Mouse (Mus musculus) midbrain, embryonic 12.5 days (tissue): ENCODE results near the gene Krtap10-10. TPM values are rescaled to one million over a fixed set of nuclear protein-coding genes. Genes with fewer than 3 reads are reported as not detected.
"Not testable (repeated sequence)": the region's sequence is repeated elsewhere in the genome, so short reads cannot be mapped to it uniquely, and the experiment has no call there.

Experiments
- ATAC-seq: fragments of 200-750 bp; cut with Nextera tagmentation; 2 replicates; pipeline ENCODE4 v1.8.0; 2017; ENCODE audit warnings: low read depth, moderate TSS enrichment, moderate library complexity; ENCODE audit not compliant: low FRiP score
- H3K27ac ChIP-seq: fragments of 300-500 bp; sonication (generic); replicated peaks from 2 replicates; pipeline ENCODE4 v1.5.1; 2016; ENCODE audit warnings: mild to moderate bottlenecking
- H3K27me3 ChIP-seq: fragments of 300-500 bp; sonication (generic); 2 replicates; pipeline ENCODE4 v1.6.1; 2016; ENCODE audit warnings: mild to moderate bottlenecking
- H3K36me3 ChIP-seq: fragments of 300-500 bp; sonication (generic); 2 replicates; pipeline ENCODE4 v1.6.1; 2016
- H3K4me1 ChIP-seq: fragments of 300-500 bp; sonication (generic); 2 replicates; pipeline ENCODE4 v1.6.1; 2016
- H3K4me2 ChIP-seq: fragments of 300-500 bp; sonication (generic); replicated peaks from 2 replicates; pipeline ENCODE4 v1.6.1; 2016; ENCODE audit warnings: mild to moderate bottlenecking, moderate library complexity
- H3K4me3 ChIP-seq: fragments of 300-500 bp; sonication (generic); 2 replicates; pipeline ENCODE4 v1.5.1; 2016; ENCODE audit warnings: mild to moderate bottlenecking
- H3K9ac ChIP-seq: fragments of 300-500 bp; sonication (generic); replicated peaks from 2 replicates; pipeline ENCODE4 v1.6.1; 2016; ENCODE audit warnings: mild to moderate bottlenecking, moderate library complexity
- H3K9me3 ChIP-seq: fragments of 300-500 bp; sonication (generic); 2 replicates; pipeline ENCODE4 v1.6.1; 2016; ENCODE audit warnings: mild to moderate bottlenecking
- WGBS: fragments of 180-500 bp; shearing (Covaris S2); methylation state at CpG from one replicate; pipeline ENCODE4 v1.1.7; 2016; 5-methylcytosine and 5-hydroxymethylcytosine counted together
- polyA plus RNA-seq: library from polyadenylated mRNA; unstranded; fragments of >200 nt; fragmentation: Nextera tagmentation; extraction: Ambion mirVana; gene quantifications from 2 replicates; pipeline ENCODE4 v1.2.1, GENCODE M21; 2016

Krtap10-10 gene
- not detected in 2 replicates for polyA plus RNA-seq

DNA sequence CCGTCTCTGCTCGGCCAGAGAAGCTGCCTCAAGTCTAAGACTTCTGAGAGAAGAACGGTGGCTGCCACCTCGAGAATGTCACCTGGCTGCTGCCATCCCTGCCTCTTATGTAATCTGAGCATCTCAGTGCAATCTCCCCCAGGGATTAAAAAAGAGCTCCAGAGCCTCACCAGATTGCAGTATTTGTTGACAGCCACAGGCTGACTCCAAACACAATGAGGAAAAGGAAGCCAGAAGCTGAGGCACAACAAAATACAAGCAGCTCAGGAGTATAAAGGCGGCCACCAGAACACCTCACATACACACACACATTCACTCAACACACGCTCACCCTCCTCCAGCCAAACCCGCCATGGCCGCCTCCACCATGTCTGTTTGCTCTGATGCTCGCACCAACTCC lies at the start of gene Krtap10-10:
Gene Krtap10-10, plus strand, starts transcription at position 301 of the 400 bp plus-strand sequence.
- no peak for ATAC-seq
- no peaks in the 10 kb centered on the region for H3K9me3 ChIP-seq
- no peak within 1 kb of the TSS for H3K4me2 ChIP-seq
- WGBS, result 76% methylated on average over 9 of the region's 9 CpGs
- no peak within 1 kb of the TSS for H3K4me3 ChIP-seq
- no peaks in the 10 kb centered on the region for H3K36me3 ChIP-seq
- H3K4me1 ChIP-seq, result no peaks in the 10 kb centered on the region
- no peaks in the 10 kb centered on the region for H3K27me3 ChIP-seq
- H3K27ac ChIP-seq, result no peak within 1 kb of the TSS
- no peak within 1 kb of the TSS for H3K9ac ChIP-seq

DNA sequence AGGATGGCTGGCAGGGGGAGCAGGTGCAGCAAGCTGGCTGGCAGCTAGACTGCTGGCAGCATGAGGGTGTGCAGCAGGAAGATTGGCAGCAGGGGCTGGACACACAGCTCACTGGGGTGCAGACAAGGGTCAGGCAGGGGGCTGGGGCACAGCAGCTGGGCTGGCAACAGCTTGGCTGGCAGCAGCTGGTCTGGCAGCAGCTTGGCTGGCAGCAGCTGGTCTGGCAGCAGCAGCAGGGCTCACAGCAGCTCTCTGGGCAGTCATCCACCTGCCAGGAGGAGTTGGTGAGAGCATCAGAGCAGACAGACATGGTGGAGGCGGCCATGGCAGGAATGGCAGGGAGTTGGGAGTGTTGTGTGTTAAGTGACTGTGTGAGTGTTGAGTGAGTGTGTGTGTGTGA lies 47.9 kb upstream of the Krtap10-10 start, which contains the start of gene Gm7137:
Gene Gm7137, minus strand, starts transcription at position 325 of the 400 bp plus-strand sequence.
- H3K4me1 ChIP-seq, H3K27ac ChIP-seq, H3K9me3 ChIP-seq, H3K27me3 ChIP-seq, H3K4me2 ChIP-seq, H3K9ac ChIP-seq, H3K4me3 ChIP-seq, ATAC-seq, H3K36me3 ChIP-seq: not testable (repeated sequence)
- 63% methylated on average over 1 of the region's 1 CpGs for WGBS

GRCm38 (mm10) chr10:77788621-77789020 lies 47.1 kb upstream of the Krtap10-10 start:
- H3K4me2 ChIP-seq, result no peak overlapping the region
- no peak overlapping the region for H3K27ac ChIP-seq
- no peaks in the 10 kb centered on the region for H3K9me3 ChIP-seq
- H3K4me1 ChIP-seq, result no peaks in the 10 kb centered on the region
- H3K27me3 ChIP-seq, result no peaks in the 10 kb centered on the region
- no peak overlapping the region for H3K9ac ChIP-seq
- ATAC-seq, result no peak
- 82% methylated on average over 2 of the region's 2 CpGs for WGBS
- no peaks in the 10 kb centered on the region for H3K36me3 ChIP-seq
- no peak overlapping the region for H3K4me3 ChIP-seq

DNA sequence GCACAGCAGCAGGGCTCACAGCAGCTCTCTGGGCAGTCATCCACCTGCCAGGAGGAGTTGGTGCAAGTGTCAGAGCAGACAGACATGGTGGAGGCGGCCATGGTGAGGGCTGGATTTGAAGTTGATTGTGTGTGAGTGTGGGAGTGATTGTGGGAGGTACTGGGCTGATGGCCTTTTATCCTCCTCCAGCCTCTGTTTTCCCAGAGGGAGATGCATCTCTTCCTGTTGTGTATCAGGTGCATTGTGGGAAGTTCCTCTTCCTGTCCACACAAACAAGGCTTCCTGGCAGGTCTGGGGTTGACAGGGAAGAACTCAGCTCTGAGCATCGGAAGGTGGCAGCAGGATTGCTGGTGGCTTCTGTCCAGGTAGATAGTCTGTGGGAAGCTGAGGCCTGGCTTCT lies 40.8 kb upstream of the Krtap10-10 start, which contains the start of gene Gm9639:
Gene Gm9639, minus strand, starts transcription at position 101 of the 400 bp plus-strand sequence.
- H3K4me2 ChIP-seq, result no peak within 1 kb of the TSS
- H3K27ac ChIP-seq, result no peak within 1 kb of the TSS
- H3K9me3 ChIP-seq, result no peaks in the 10 kb centered on the region
- H3K27me3 ChIP-seq, result no peaks in the 10 kb centered on the region
- no peak within 1 kb of the TSS for H3K9ac ChIP-seq
- H3K4me1 ChIP-seq, result peaks cover 11% of the 10 kb centered on the region; the same call in 1 of the 2 replicates
- WGBS, result 61% methylated on average over 2 of the region's 2 CpGs
- H3K36me3 ChIP-seq, result no peaks in the 10 kb centered on the region
- no peak for ATAC-seq
- no peak within 1 kb of the TSS for H3K4me3 ChIP-seq

DNA sequence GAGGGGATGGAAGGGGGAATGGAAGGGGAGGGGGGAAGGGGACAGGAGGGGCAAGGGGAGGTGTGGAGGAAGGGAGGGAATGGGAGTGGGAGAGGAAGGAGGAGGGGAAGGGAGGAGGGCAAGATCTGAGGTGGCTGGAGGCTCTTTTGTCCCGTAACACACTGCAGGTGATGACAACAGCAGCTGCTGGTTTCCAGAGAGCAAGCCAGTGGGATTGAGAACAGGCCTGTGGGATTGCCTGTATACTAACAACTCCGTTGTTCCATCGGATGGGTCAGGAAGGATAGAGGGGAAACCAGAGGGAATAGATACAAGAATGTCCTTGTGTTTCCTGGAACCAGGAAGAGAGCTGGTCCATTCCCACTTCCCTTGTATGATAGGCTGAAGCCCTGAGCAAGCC lies 38.1 kb upstream of the Krtap10-10 start:
- Histone ChIP-seq H3K9ac (no peak overlapping the region; the same call in 1 of the 2 replicates), H3K27me3 (no peaks in the 10 kb centered on the region), H3K4me3 (no peak overlapping the region), H3K9me3 (no peaks in the 10 kb centered on the region), H3K36me3 (no peaks in the 10 kb centered on the region), H3K27ac (peak overlapping the region; percentile 52), H3K4me2 (no peak overlapping the region), H3K4me1 (peaks cover 11% of the 10 kb centered on the region; the same call in 1 of the 2 replicates)
- WGBS, result 13% methylated on average over 3 of the region's 3 CpGs
- ATAC-seq, result no peak

DNA sequence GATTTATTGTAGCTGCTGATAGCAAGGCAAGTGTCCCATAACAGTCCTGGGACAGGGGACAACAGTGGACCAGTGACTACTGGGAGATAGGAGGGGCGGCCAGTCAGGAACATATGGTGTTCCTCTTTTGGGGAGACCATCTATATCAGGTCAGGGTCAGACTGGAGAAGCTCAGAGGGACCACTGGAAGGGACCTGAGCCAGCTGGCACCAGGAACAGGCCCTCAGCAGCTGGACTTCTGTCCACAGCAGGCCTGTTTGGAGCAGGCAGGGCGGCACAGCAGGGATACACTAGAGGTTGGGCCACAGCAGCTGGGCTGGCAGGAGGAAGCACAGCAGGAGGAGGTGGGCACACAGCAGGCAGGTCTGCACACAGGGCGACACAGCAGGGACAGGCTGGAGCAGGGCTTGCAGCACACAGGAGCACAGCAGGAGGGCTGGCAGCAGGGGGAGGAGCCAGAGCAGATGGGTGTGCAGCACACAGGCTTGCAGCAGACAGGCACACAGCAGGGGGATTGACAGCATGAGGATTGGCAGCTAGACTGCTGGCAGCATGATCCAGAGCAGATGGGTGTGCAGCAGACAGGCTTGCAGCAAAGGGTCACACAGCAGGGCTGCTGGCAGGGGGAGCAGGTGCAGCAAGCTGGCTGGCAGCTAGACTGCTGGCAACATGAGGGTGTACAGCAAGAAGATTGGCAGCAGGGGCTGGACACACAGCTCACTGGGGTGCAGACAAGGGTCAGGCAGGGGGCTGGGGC lies 37.4 kb upstream of the Krtap10-10 start:
- H3K27ac ChIP-seq, result peak overlapping the region; percentile 52
- not testable (repeated sequence) for H3K9me3 ChIP-seq, H3K4me3 ChIP-seq, ATAC-seq, H3K9ac ChIP-seq, H3K27me3 ChIP-seq, H3K4me2 ChIP-seq, H3K36me3 ChIP-seq
- peaks cover 11% of the 10 kb centered on the region; the same call in 1 of the 2 replicates for H3K4me1 ChIP-seq
- 28% methylated on average over 3 of the region's 3 CpGs for WGBS

DNA sequence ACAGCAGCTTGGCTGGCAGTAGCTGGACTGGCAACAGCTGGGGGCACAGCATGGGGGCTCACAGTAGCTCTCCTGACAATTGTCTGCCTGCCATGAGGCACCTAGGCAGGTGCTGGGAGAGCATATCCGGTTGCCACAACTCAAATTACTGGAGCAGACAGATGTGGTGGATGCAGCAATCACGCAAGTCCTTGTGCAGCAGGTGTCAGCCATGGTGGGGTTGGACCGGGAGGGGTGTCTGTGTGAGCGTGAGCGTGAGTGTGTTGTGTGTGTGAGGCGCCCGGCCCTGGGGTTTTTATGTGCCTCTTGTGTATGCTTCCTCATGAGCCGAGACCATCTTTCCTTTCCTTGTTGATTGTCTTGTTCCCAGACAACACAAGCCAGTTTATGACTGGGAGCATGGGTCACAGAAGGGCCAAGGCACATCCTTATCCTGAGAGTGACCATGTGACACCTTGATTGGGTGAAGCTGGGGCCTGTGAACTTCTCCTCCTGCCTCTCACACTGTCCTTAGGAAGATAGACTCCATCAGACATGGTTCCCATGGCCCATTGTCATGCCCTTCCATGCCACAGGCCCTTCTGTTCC lies 36.7 kb upstream of the Krtap10-10 start, which contains the start of gene Gm19668:
Gene Gm19668, minus strand, starts transcription at position 213 of the 588 bp plus-strand sequence.
- H3K27ac ChIP-seq, result peak within 1 kb of the TSS; percentile 52
- 68% methylated on average over 8 of the region's 8 CpGs for WGBS
- no peak within 1 kb of the TSS for H3K4me2 ChIP-seq
- H3K4me3 ChIP-seq, result no peak within 1 kb of the TSS
- H3K36me3 ChIP-seq, result no peaks in the 10 kb centered on the region
- H3K27me3 ChIP-seq, result no peaks in the 10 kb centered on the region
- H3K9ac ChIP-seq, result no peak within 1 kb of the TSS; the same call in 1 of the 2 replicates
- H3K9me3 ChIP-seq, result no peaks in the 10 kb centered on the region
- H3K4me1 ChIP-seq, result peaks cover 11% of the 10 kb centered on the region; the same call in 1 of the 2 replicates
- ATAC-seq, result peak; percentile 23; the same call in 1 of the 2 replicates

GRCm38 (mm10) chr10:77804095-77804494 lies 31.7 kb upstream of the Krtap10-10 start:
- Histone ChIP-seq H3K27ac (no peak overlapping the region), H3K4me2 (no peak overlapping the region), H3K9me3 (no peaks in the 10 kb centered on the region), H3K4me3 (no peak overlapping the region), H3K27me3 (no peaks in the 10 kb centered on the region), H3K4me1 (no peaks in the 10 kb centered on the region), H3K9ac (no peak overlapping the region), H3K36me3 (no peaks in the 10 kb centered on the region)
- ATAC-seq, result no peak
- WGBS, result 86% methylated on average over 3 of the region's 3 CpGs

DNA sequence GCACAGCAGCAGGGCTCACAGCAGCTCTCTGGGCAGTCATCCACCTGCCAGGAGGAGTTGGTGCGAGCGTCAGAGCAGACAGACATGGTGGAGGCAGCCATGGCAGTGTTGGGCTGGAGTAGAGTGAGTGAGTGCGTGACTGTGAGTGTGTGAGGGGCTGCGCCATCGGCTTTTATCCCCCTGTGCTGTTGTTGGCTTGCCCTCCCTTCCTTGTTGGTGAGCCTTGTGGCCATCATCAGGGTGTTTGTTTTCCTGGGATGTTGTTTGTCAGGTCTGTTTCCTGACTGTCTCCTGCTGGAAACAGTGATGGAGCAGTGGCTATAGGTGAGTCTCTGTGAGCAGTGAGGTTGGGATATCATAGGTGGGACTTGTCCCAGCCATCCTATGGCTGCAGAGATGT lies 24.0 kb upstream of the Krtap10-10 start, which contains the start of gene Gm9507:
Gene Gm9507, minus strand, starts transcription at position 101 of the 400 bp plus-strand sequence.
- no peak within 1 kb of the TSS for H3K9ac ChIP-seq
- no peaks in the 10 kb centered on the region for H3K36me3 ChIP-seq
- no peak within 1 kb of the TSS for H3K27ac ChIP-seq
- peaks cover 6% of the 10 kb centered on the region; the same call in 1 of the 2 replicates for H3K9me3 ChIP-seq
- WGBS, result 79% methylated on average over 5 of the region's 5 CpGs
- no peaks in the 10 kb centered on the region for H3K27me3 ChIP-seq
- H3K4me2 ChIP-seq, result no peak within 1 kb of the TSS
- no peaks in the 10 kb centered on the region for H3K4me1 ChIP-seq
- no peak for ATAC-seq
- no peak within 1 kb of the TSS for H3K4me3 ChIP-seq

GRCm38 (mm10) chr10:77814382-77814781 lies 21.4 kb upstream of the Krtap10-10 start, which contains the start of gene Gm2696:
TSS of gene Gm2696 (plus strand) at chr10:77814682.
- H3K36me3 ChIP-seq, result no peaks in the 10 kb centered on the region
- no peak within 1 kb of the TSS for H3K4me2 ChIP-seq
- H3K4me1 ChIP-seq, result no peaks in the 10 kb centered on the region
- no peak within 1 kb of the TSS for H3K4me3 ChIP-seq
- peaks cover 6% of the 10 kb centered on the region; the same call in 1 of the 2 replicates for H3K9me3 ChIP-seq
- no peak within 1 kb of the TSS for H3K9ac ChIP-seq
- peaks cover 3% of the 10 kb centered on the region; the same call in 1 of the 2 replicates for H3K27me3 ChIP-seq
- 63% methylated on average over 4 of the region's 4 CpGs for WGBS
- no peak within 1 kb of the TSS for H3K27ac ChIP-seq
- ATAC-seq, result no peak

DNA sequence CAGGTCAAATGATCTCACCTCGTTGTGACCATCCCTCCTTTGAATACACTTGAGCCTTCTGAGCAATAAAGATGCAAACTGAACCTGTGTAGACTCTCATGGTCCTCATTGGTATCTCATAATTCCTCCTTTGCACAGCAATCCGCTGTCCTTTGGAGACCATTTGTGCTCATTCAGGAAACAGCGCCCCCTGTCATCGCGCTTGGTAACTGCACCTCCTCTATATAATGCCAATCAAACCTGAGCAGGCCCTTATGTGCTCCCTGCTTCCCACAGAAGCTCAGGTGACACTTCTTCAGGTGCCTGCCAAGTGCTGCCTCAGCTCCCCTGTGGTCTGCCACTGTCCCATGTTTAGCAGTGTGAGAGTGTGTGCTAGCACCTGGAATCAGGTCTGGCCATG lies 20.2 kb upstream of the Krtap10-10 start:
- ATAC-seq, result no peak
- H3K9me3 ChIP-seq, result no peaks in the 10 kb centered on the region
- H3K27me3 ChIP-seq, result peaks cover 3% of the 10 kb centered on the region; the same call in 1 of the 2 replicates
- 43% methylated on average over 5 of the region's 5 CpGs for WGBS
- H3K9ac ChIP-seq, result no peak overlapping the region
- no peak overlapping the region for H3K27ac ChIP-seq
- no peak overlapping the region for H3K4me3 ChIP-seq
- no peaks in the 10 kb centered on the region for H3K36me3 ChIP-seq
- no peak overlapping the region for H3K4me2 ChIP-seq
- H3K4me1 ChIP-seq, result no peaks in the 10 kb centered on the region

GRCm38 (mm10) chr10:77818523-77818922 lies 17.2 kb upstream of the Krtap10-10 start:
- no peak for ATAC-seq
- no peaks in the 10 kb centered on the region for H3K4me1 ChIP-seq
- no peak overlapping the region for H3K4me3 ChIP-seq
- peaks cover 3% of the 10 kb centered on the region; the same call in 1 of the 2 replicates for H3K9me3 ChIP-seq
- no peaks in the 10 kb centered on the region for H3K36me3 ChIP-seq
- no peak overlapping the region for H3K9ac ChIP-seq
- H3K27ac ChIP-seq, result no peak overlapping the region
- H3K4me2 ChIP-seq, result no peak overlapping the region
- H3K27me3 ChIP-seq, result peaks cover 3% of the 10 kb centered on the region; the same call in 1 of the 2 replicates
- 92% methylated on average over 4 of the region's 4 CpGs for WGBS
